Mouse (Mus musculus) cerebellum, postnatal 14 days (tissue): ENCODE measurements at regions not wholly inside any gene's neighbourhood (a gene's known extent, or its start where the extent isn't known, plus 50 kb on each side); places are given as distances from the start of the nearest gene placed in this dataset.

Experiments used
- DNase-seq, 2 experiments: peaks; one replicate each; pipeline ENCODE4 v3.0.0; 2021; ENCODE audit warnings: mixed read lengths in 2 of 2

DNA sequence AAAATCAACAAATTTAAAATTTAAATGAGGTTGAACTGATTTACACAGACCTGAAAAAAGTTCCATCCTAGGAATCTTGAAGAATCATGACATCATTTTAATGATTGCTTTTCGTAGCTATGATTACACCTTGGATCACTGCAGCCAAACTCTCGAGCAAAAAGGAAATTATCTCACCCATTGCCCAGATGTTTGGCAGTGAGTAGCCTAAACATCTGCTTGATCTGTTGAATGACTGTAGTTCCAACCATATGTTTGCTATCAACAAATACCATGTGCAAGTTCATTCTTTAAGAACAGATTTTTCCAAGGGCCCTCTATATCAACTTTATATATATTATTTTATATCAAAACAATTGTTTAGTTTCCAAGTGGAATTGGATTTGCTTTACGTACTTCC, 296.6 kb downstream of the Dmac1 start:
- DNase-seq: no peak

DNA sequence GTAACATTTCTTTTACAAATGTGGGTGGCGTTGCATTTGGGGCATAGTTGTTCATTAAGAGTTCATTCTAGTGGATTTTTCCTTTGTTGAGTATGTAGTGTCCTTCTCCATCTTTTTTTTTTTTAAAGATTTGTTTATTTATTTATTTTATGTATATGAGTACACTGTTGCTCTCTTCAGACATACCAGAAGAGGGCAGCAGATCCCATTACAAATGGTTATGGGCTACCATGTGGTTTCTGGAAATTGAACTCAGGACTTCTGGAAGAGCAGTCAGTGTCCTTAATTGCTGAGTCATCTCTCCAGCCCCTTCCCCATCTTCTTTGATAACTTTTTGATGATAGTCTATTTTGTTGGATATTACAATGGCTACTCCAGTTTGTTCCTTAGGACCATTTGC, 306.0 kb downstream of the Dmac1 start:
- peak; percentile 4 to 10 for DNase-seq
